Mouse (Mus musculus) embryonic facial prominence, embryonic 15.5 days (tissue): Measurements from ENCODE around the gene Slc25a12. TPM values are rescaled to one million over a fixed set of nuclear protein-coding genes. Genes with fewer than 3 reads are reported as not detected.

Experiments
- ATAC-seq: fragments of 200-750 bp; cut with Nextera tagmentation; 2 replicates; pipeline ENCODE4 v1.8.0; 2017; ENCODE audit warnings: low read depth, moderate TSS enrichment; ENCODE audit not compliant: insufficient number of reproducible peaks, low FRiP score, low TSS enrichment
- H3K27ac ChIP-seq: fragments of 300-500 bp; sonication (generic); replicated peaks from 2 replicates; pipeline ENCODE4 v1.5.1; 2015; ENCODE audit warnings: mild to moderate bottlenecking, inconsistent platforms
- H3K27me3 ChIP-seq: fragments of 300-500 bp; sonication (generic); 2 replicates; pipeline ENCODE4 v1.6.1; 2015; ENCODE audit warnings: inconsistent platforms
- H3K36me3 ChIP-seq: fragments of 300-500 bp; sonication (generic); 2 replicates; pipeline ENCODE4 v1.6.1; 2015; ENCODE audit warnings: mild to moderate bottlenecking, inconsistent platforms
- H3K4me1 ChIP-seq: fragments of 300-500 bp; sonication (generic); 2 replicates; pipeline ENCODE4 v1.6.1; 2015; ENCODE audit warnings: inconsistent platforms
- H3K4me2 ChIP-seq: fragments of 300-500 bp; sonication (generic); replicated peaks from 2 replicates; pipeline ENCODE4 v1.6.1; 2015; ENCODE audit warnings: mild to moderate bottlenecking, inconsistent platforms
- H3K4me3 ChIP-seq: fragments of 300-500 bp; sonication (generic); replicated peaks from 2 replicates; pipeline ENCODE4 v1.5.1; 2015; ENCODE audit warnings: mild to moderate bottlenecking, inconsistent platforms
- H3K9ac ChIP-seq: fragments of 300-500 bp; sonication (generic); 2 replicates; pipeline ENCODE4 v1.6.1; 2015; ENCODE audit warnings: inconsistent platforms
- H3K9me3 ChIP-seq: fragments of 300-500 bp; sonication (generic); replicated peaks from 2 replicates; pipeline ENCODE4 v1.6.1; 2016; ENCODE audit warnings: inconsistent platforms
- WGBS: fragments of 180-500 bp; shearing (Covaris S2); methylation state at CpG from one replicate; pipeline ENCODE4 v1.1.7; 2015; 5-methylcytosine and 5-hydroxymethylcytosine counted together
- polyA plus RNA-seq: library from polyadenylated mRNA; unstranded; fragments of >200 nt; fragmentation: Nextera tagmentation; extraction: Ambion mirVana; gene quantifications from 2 replicates; pipeline ENCODE4 v1.2.1, GENCODE M21; 2015

Slc25a12 gene
- polyA plus RNA-seq, 1 experiment from 2014 or later: 39.6 TPM

DNA sequence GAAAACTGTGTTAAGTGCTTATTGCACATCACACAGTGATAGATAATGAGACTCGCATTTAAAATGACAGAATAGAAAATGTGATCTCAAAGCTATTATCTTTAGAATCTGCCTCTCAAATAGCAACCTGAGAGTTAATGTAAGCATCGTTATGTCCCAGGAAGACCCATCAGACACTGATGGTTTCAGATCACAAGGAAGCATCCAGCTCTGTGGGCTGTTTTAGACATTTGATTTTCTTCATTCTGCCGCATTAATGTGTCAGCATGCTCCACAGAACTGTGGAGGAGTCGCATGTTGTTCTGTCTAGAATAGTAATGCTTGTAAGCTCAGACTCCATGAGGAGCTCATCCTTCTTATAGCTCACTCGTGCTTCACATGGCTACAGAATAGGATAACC, 121.5 kb downstream of the Slc25a12 start:
- ATAC-seq: no peak

DNA sequence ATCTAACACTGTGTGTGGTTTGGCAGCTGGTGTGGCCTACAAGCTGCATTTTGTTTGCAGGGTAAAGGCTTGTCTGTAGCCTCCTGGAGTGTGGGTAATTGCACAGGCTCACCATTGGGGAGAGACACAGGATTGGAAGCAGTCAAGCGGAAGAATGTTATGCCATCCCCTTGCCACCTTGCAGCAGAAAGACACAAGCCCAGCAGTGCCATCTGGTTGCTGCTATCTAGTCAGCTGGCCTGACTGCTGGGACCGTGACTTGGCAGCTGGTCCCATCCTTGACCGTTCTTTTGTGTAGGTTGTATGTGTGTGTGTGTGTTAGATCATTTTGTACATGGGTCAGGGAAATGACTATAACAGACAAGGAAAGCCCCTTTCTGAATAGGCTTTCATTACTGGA, 122.1 kb downstream of the Slc25a12 start:
- H3K9ac ChIP-seq: no peak overlapping the region
- WGBS: 85% methylated on average over 3 of the region's 3 CpGs
- H3K4me1 ChIP-seq: no peaks in the 10 kb centered on the region
- peaks cover 32% of the 10 kb centered on the region for H3K36me3 ChIP-seq
- H3K27me3 ChIP-seq: no peaks in the 10 kb centered on the region
- no peak overlapping the region for H3K4me3 ChIP-seq
- ATAC-seq: no peak
- no peak overlapping the region for H3K27ac ChIP-seq
- no peak overlapping the region for H3K4me2 ChIP-seq
- H3K9me3 ChIP-seq: no peaks in the 10 kb centered on the region

More for the DNA sequence above, 121.5 kb downstream of the Slc25a12 start:
- Histone ChIP-seq H3K27ac (no peak overlapping the region), H3K9me3 (no peaks in the 10 kb centered on the region), H3K9ac (no peak overlapping the region), H3K4me3 (no peak overlapping the region), H3K4me1 (no peaks in the 10 kb centered on the region), H3K36me3 (peaks cover 36% of the 10 kb centered on the region), H3K27me3 (no peaks in the 10 kb centered on the region), H3K4me2 (no peak overlapping the region)
- WGBS: 89% methylated on average over 5 of the region's 5 CpGs

DNA sequence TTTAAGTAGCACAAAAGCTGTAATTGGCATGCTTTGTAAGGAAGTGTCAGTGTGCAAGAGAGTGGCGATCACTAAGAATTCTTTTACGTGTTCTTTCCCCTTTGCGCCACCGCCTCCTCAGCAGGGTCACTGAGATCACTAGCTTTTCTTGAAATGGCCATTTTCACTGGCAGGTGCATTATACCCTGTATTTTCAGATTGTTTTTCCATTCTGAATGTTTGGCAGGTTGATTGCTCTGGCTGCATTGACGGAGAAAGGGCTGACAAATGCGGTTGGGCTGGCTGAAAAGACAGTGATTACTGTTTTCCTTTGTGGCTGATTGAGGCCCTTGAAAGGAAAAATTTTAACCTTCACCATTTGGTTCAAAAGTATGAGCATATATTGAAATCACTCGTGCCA, 122.7 kb downstream of the Slc25a12 start:
- H3K9ac ChIP-seq: no peak overlapping the region
- H3K4me2 ChIP-seq: no peak overlapping the region
- WGBS: 78% methylated on average over 7 of the region's 7 CpGs
- peaks cover 30% of the 10 kb centered on the region for H3K36me3 ChIP-seq
- no peaks in the 10 kb centered on the region for H3K4me1 ChIP-seq
- ATAC-seq: no peak
- no peaks in the 10 kb centered on the region for H3K27me3 ChIP-seq
- no peak overlapping the region for H3K4me3 ChIP-seq
- H3K9me3 ChIP-seq: no peaks in the 10 kb centered on the region
- no peak overlapping the region for H3K27ac ChIP-seq

DNA sequence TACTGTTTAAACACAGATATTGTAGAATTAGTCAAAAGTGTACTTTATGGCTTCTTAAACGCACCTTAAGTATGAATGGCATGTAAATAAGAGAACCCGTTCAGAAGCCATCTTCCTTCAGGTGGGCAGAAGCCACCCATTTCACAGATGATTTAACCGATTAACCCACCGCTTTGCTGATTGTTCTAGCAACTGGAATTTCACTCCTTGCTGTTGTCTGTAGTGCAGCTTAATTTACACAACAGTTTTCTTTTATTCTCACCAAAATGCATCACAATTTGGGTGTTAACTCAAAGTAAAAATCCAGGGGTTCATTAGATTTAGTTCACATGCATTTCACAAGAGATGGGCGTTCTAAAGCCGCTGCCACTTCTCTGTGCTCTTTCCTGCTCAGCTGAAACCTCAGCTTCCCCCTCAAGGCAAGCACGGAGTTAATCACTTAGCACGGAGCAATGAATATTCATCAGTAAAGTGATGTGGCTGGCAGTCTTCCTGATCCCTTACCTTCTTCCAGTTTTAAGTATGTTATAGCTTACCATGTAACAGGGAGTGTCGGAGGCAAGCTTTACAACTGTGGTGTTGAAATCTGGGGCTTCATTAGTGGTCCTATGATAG, 124.4 kb downstream of the Slc25a12 start:
- WGBS: 69% methylated on average over 9 of the region's 9 CpGs
- peaks cover 31% of the 10 kb centered on the region for H3K36me3 ChIP-seq
- no peak overlapping the region for H3K4me3 ChIP-seq
- H3K4me1 ChIP-seq: no peaks in the 10 kb centered on the region
- H3K4me2 ChIP-seq: no peak overlapping the region
- H3K9ac ChIP-seq: no peak overlapping the region
- no peak for ATAC-seq
- H3K27me3 ChIP-seq: no peaks in the 10 kb centered on the region
- H3K27ac ChIP-seq: no peak overlapping the region
- H3K9me3 ChIP-seq: no peaks in the 10 kb centered on the region

DNA sequence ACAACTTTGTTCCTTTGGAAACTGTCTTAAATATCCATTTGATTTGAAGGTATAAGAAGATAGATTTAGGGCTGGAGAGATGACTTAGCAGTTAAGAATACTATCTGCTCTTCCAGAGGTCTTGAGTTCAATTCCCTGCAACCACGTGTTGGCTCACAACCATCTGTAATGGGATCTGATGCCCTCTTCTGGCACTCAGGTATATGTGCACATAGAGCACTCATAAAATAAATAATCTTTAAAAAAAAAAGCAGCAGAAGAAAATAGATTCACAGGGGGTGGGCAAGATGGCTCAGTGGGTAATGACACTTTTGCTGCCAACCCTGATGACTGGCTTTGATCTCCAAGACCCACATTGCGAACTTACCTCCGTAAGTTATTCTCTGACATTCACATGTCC, 125.4 kb downstream of the Slc25a12 start:
- H3K27ac ChIP-seq: no peak overlapping the region
- 89% methylated on average over 3 of the region's 3 CpGs for WGBS
- H3K36me3 ChIP-seq: peaks cover 30% of the 10 kb centered on the region
- no peaks in the 10 kb centered on the region for H3K27me3 ChIP-seq
- no peak overlapping the region for H3K4me3 ChIP-seq
- no peak for ATAC-seq
- no peaks in the 10 kb centered on the region for H3K9me3 ChIP-seq
- H3K4me2 ChIP-seq: no peak overlapping the region
- H3K9ac ChIP-seq: no peak overlapping the region
- H3K4me1 ChIP-seq: no peaks in the 10 kb centered on the region

DNA sequence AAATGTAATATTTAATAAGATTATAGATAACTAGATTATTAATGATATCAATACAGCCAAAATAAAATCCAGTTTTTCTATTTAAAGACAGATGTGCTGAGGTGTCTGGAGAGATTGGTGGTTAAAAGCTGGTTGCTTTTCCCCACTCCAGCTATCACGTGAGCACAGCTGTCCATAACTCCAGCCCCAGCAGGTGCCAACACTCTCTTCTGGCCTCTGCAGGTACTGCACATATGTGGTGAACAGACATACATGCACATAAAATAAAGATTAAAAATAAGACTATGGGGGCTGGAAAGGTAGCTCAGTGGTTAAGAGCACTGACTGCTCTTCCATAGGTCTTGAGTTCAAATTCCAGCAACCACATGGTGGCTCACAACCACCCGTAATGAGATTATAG, 126.0 kb downstream of the Slc25a12 start:
- Histone ChIP-seq H3K4me3 (no peak overlapping the region), H3K36me3 (peaks cover 31% of the 10 kb centered on the region), H3K27ac (no peak overlapping the region), H3K9ac (no peak overlapping the region), H3K27me3 (no peaks in the 10 kb centered on the region), H3K9me3 (no peaks in the 10 kb centered on the region), H3K4me1 (no peaks in the 10 kb centered on the region), H3K4me2 (no peak overlapping the region)
- ATAC-seq: no peak
- 91% methylated on average over 2 of the region's 2 CpGs for WGBS

DNA sequence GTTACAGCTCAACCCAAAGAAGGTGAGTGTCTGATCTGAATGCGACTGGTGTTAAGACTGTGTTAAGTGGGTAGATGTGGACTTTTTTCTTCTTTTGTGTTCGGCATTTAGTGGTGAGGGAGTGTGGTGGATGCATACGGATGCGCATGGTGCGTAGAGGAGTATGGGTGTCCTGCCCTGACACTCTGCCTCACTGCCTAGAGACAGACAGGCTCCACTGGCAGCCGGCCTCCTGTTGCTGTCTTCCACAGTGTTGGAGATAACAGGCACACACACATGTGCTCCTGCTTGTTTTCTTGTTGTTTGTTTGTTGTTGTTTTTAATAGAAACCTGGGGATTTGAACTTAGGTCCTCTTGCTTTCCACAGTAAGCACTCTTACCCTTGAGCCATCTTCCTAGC, 131.5 kb downstream of the Slc25a12 start:
- H3K27ac ChIP-seq: no peak overlapping the region
- no peak for ATAC-seq
- H3K4me2 ChIP-seq: no peak overlapping the region
- H3K4me1 ChIP-seq: no peaks in the 10 kb centered on the region
- H3K9ac ChIP-seq: no peak overlapping the region
- 95% methylated on average over 6 of the region's 6 CpGs for WGBS
- H3K9me3 ChIP-seq: no peaks in the 10 kb centered on the region
- peaks cover 34% of the 10 kb centered on the region for H3K36me3 ChIP-seq
- H3K4me3 ChIP-seq: no peak overlapping the region
- no peaks in the 10 kb centered on the region for H3K27me3 ChIP-seq

DNA sequence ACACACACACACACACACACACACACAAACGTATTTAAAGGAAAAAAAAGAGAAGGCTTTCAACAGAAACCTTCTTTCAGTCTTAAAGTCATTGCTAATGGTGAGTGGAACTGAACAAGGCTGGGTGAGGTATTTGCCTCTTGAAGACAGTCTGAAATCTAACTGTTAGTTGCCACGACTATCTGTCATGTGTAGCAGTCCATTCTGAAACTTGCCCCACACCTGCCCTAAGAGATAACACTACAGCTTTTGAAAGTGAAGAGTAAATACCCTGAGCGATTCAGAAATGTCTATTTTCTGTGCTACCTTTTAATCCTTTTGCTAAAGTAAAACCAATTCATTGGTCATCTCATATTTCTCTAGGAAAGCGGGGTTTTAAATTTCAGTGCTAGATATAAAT, 132.1 kb downstream of the Slc25a12 start:
- H3K9ac ChIP-seq: no peak overlapping the region
- no peaks in the 10 kb centered on the region for H3K9me3 ChIP-seq
- 87% methylated on average over 4 of the region's 4 CpGs for WGBS
- no peak overlapping the region for H3K4me2 ChIP-seq
- H3K4me3 ChIP-seq: no peak overlapping the region
- no peak overlapping the region for H3K27ac ChIP-seq
- H3K4me1 ChIP-seq: no peaks in the 10 kb centered on the region
- no peak for ATAC-seq
- H3K36me3 ChIP-seq: peaks cover 30% of the 10 kb centered on the region
- H3K27me3 ChIP-seq: no peaks in the 10 kb centered on the region

DNA sequence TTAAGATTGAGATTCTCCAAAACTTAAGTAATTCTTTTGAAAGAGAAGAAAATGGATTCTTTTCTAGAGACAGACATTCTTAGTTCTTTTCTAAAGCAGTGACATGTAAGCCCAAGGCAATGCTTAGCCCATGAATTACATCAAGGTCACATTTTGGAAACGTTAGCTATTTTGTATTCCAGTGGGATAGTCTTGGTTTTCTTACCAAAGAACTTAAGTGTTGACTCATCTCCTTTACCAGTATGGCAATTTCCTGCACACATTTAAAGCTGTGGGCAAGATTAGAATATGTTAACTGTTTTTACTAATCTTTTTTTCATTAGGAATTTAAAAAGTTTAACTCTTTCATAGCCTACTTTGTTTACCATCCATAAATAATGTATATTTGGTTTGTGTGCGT, 134.6 kb downstream of the Slc25a12 start:
- ATAC-seq: no peak
- 66% methylated on average over 2 of the region's 2 CpGs for WGBS
- Histone ChIP-seq H3K9me3 (no peaks in the 10 kb centered on the region), H3K4me1 (no peaks in the 10 kb centered on the region), H3K27ac (no peak overlapping the region), H3K27me3 (no peaks in the 10 kb centered on the region), H3K4me2 (no peak overlapping the region), H3K9ac (no peak overlapping the region), H3K36me3 (peaks cover 24% of the 10 kb centered on the region), H3K4me3 (no peak overlapping the region)

DNA sequence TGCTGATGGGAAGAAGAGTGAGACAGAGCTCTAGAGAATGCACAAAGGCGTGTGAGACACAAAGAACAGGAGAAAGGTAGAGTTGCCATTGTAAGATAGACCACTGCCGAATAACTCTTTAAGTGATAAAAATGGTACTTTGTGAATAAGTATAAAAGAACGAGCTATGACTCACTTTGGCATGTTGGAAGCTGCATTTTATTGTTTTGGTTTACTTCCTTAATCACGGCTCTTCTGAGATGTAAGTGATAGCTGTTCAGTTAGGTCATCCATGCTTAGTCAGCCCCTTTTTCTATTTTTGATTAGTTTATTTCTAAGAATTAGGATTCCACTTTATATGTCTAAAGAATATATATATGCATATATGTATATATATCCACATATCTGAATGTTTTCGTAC, 135.6 kb downstream of the Slc25a12 start:
- Histone ChIP-seq H3K27ac (no peak overlapping the region), H3K9me3 (no peaks in the 10 kb centered on the region), H3K36me3 (peaks cover 18% of the 10 kb centered on the region), H3K9ac (no peak overlapping the region), H3K27me3 (no peaks in the 10 kb centered on the region), H3K4me2 (no peak overlapping the region), H3K4me3 (no peak overlapping the region), H3K4me1 (no peaks in the 10 kb centered on the region)
- no peak for ATAC-seq
- 73% methylated on average over 5 of the region's 5 CpGs for WGBS

DNA sequence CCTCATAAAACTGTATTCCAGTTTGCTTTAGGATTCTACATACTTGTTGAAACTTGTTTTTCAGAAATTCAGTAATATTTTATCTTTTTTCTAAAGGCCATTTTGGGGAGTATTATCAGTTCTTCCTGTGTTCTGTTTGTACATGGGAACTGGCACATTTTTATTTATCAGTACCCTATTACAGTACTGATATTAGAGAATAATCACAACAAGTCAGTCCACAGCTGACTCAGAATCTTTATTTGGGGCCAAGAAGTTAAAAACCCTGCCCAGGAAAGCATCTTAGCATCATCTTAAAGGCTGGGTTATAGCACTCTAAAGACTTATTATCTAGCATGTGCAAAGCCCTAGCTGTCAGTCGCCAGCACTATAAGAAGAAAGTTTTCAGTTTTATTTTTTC, 137.9 kb downstream of the Slc25a12 start:
- Histone ChIP-seq H3K27ac (no peak overlapping the region), H3K9ac (no peak overlapping the region), H3K4me3 (no peak overlapping the region), H3K27me3 (no peaks in the 10 kb centered on the region), H3K4me2 (no peak overlapping the region), H3K4me1 (no peaks in the 10 kb centered on the region), H3K36me3 (peaks cover 8% of the 10 kb centered on the region; the same call in 1 of the 2 replicates), H3K9me3 (no peaks in the 10 kb centered on the region)
- ATAC-seq: no peak
- WGBS: 82% methylated on average over 1 of the region's 1 CpGs

DNA sequence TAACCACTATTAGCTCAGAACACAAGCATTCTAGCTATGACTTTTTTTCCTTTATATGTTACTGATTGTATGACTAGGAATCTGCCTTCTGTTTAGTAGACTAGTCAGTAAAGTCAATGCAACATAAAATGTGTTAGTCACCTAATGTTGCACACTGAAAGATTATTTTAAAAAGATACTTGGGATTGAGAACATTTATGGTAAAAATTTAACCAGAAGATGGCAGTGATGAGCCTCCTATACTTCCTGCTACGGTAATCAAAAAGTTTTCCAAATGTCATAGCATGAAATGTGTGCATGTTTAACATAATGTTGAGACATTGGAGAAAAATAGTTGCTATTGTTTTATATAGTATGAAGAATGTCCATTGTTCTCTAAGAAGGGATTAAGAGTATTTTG, 140.2 kb downstream of the Slc25a12 start:
- no peak overlapping the region for H3K4me3 ChIP-seq
- no peaks in the 10 kb centered on the region for H3K4me1 ChIP-seq
- no peak overlapping the region for H3K4me2 ChIP-seq
- 10% methylated on average over 1 of the region's 1 CpGs for WGBS
- peaks cover 27% of the 10 kb centered on the region for H3K36me3 ChIP-seq
- no peak for ATAC-seq
- H3K27me3 ChIP-seq: no peaks in the 10 kb centered on the region
- H3K9ac ChIP-seq: no peak overlapping the region
- no peaks in the 10 kb centered on the region for H3K9me3 ChIP-seq
- no peak overlapping the region for H3K27ac ChIP-seq
